In the genomic region with DNA sequence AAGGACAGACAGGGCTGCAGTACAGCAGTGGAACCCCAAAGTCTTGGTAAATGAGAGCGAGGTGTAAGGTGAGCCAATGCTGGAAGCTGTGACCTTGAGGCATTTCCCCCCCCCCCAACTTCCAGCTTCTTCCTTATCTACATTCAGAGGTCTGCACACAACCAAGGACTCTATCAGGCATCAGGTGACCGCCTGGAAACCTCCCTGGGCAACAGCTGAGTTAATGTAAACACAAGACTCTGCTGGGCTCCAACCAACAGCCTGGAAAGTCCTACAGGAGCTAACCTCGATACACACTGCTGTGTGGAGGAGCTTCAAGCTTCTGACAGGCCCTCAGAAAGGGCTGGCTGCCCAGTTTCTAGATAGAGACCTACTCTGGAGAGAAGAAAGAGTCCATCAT, we compare ENCODE assay signal across 14 mouse cellular contexts.
"Had no signal": no experiment of that assay in that cellular context is flagged by ENCODE, and none has a peak within 500 bp of the region (broad histone marks: within the 10 kb centered on the region; RNA-seq: fewer than 3 reads in every experiment).

No protein-coding gene starts in this region.

- H3K4me3 ChIP-seq: liver, embryonic 13.5 days had no signal

- H3K36me3 ChIP-seq: liver, embryonic 13.5 days had no signal

- DNase-seq: kidney, adult 11 months; kidney, postnatal 14 days; kidney, postnatal 4 days; liver, embryonic 13.5 days; lung, adult 2 months; lung, postnatal 14 days; lung, postnatal 4 days; midbrain, embryonic 14.5 days; right cerebral cortex, adult 18-20 months; right cerebral cortex, postnatal 25 days; spleen, adult 18-20 months; thymus, adult 18-20 months; thymus, postnatal 36 days had no signal

- H3K27me3 ChIP-seq: liver, embryonic 13.5 days had no signal

- H3K27ac ChIP-seq: liver, embryonic 13.5 days had no signal

- H3K9me3 ChIP-seq: liver, embryonic 13.5 days had no signal

- H3K9ac ChIP-seq: liver, embryonic 13.5 days had no signal

- H3K4me2 ChIP-seq: liver, embryonic 13.5 days; midbrain, embryonic 11.5 days had no signal

- H3K4me1 ChIP-seq: liver, embryonic 13.5 days had no signal
